Mouse (Mus musculus) embryonic fibroblast, embryonic 13.5 days (primary cell): ENCODE measurements around the gene Serac1. TPM values are rescaled to one million over a fixed set of nuclear protein-coding genes. Genes with fewer than 3 reads are reported as not detected.

Experiments
- H3K27ac ChIP-seq: 2 replicates; pipeline ENCODE4 v1.5.1; 2012; ENCODE audit warnings: low read length, control low read depth, inconsistent platforms; ENCODE audit not compliant: insufficient read depth
- H3K4me1 ChIP-seq: 2 replicates; pipeline ENCODE4 v1.6.1; 2011; ENCODE audit warnings: low read length; ENCODE audit not compliant: control insufficient read depth, insufficient read depth
- H3K4me3 ChIP-seq: 2 replicates; pipeline ENCODE4 v1.5.1; 2011; ENCODE audit warnings: mild to moderate bottlenecking, control low read depth, low read length; ENCODE audit not compliant: insufficient read depth
- CTCF ChIP-seq: IDR thresholded peaks from 2 replicates; pipeline ENCODE4 v1.5.1; 2011; ENCODE audit warnings: mild to moderate bottlenecking, control low read depth, low read length, moderate library complexity, borderline replicate concordance; ENCODE audit not compliant: insufficient read depth
- POLR2A ChIP-seq: IDR thresholded peaks from 2 replicates; pipeline ENCODE4 v1.6.1; 2011; ENCODE audit warnings: low read depth, mild to moderate bottlenecking, control low read depth, low read length, moderate library complexity
- polyA plus RNA-seq: library from polyadenylated mRNA; stranded (reverse); fragments of >200 nt; gene quantifications from 2 replicates; pipeline ENCODE4 v1.2.4, GENCODE M21; 2011; ENCODE audit warnings: low read depth; ENCODE audit not compliant: missing spikeins, insufficient read length

Gene Serac1
- polyA plus RNA-seq, 1 experiment = 4.7 TPM

DNA sequence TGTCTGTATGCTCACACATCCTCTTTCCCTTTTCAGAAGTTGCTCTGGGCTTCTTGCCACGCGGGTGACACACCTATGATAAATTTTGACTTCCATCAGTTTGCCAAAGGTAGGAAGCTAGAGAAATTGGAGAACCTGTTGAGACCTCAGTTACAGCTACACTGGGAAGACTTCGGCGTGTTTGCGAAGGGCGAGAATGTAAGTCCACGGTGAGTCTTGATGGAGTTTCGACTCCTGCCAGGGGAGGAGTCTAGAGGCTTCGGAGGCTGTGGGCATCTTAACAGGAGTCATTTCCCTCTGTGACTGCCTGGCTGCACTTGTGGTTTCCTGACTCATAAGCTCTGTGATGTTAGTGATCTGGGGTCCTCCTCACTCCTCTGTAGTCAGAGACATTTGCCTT lies 71.6 kb downstream of the Serac1 start:
- H3K4me3 ChIP-seq = no peak overlapping the region
- peak overlapping the region; percentile 34 for H3K27ac ChIP-seq
- H3K4me1 ChIP-seq = peaks cover 22% of the 10 kb centered on the region
- no peak for TF ChIP-seq POLR2A
- TF ChIP-seq CTCF = no peak

DNA sequence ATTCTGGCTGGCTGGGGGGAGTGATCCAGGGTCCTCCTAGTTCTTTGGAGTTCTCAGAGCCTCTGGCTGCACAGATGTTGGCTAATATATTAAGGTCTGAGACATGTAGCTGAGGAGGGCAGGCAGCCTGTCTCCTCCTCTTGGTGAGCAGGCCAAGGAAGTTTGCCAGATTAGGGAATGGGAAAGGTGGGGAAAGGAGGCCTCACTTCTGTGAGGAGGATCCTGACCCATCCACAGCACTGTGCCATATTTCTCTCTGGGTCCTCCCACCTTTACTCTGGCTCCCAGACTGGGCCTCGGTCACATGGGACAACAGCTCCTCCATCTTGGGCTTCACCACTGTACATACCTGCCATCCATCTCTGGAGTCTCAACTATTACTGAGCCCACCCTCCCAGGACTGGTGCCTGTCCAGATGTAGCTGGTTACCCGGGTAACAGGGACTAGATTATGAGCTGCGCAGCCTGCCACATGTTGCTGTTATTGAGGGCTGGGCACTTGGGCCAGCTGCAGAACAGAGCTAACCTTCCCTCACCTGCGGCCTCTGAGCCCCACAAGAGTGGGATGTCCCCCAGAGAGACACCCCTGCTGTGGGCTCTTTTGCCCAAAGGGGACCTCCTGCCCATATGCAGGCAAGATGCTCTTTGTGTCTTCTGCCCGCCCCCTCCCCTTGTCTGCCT lies 72.3 kb downstream of the Serac1 start:
- no peak overlapping the region for H3K4me3 ChIP-seq
- TF ChIP-seq CTCF (no peak), POLR2A (no peak)
- H3K27ac ChIP-seq = peak overlapping the region; percentile 34
- H3K4me1 ChIP-seq = peaks cover 24% of the 10 kb centered on the region

DNA sequence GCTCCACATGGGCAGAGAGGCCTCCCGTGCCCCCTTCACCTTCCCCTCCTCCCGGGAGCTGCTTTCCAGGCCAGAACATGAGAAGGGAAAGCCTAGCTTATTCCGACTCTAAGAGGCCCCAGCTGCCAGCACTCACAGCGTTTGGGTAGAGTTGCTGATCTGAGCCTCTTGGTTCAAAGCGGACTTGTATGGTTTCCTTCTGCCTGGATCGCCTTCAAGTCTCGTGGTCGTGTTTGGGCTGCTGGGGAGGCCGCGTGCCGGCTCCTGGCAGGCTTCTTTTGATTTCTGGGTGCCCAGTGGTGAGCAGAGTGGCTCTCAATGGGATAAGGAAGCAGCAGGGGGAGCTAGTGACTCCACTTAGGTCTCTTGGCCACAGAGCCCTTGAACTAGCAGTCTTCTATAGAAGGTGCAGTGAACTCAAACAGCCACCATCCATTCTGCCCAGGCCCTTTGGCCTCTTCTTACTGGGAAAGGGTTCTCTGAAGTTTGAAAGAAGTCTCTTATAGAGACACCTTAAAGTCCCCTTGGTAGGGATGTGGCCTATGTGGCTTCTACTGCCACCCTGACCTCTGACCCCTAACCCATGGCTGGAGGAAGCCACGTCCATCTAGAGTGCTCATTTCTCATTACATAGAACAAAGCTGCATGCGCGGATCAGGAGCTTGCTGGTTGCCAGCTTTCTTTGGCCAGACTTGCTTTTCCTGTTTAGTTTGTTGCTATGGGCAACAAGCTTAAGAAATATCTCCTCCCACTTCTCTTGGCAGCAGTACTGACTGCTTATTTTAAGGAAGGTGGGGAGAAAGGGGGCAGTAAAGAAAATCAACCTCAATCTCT lies 73.7 kb downstream of the Serac1 start:
- H3K4me3 ChIP-seq = no peak overlapping the region
- H3K27ac ChIP-seq = peak overlapping the region; percentile 49
- H3K4me1 ChIP-seq = peaks cover 30% of the 10 kb centered on the region
- TF ChIP-seq POLR2A (no peak), CTCF (no peak)

DNA sequence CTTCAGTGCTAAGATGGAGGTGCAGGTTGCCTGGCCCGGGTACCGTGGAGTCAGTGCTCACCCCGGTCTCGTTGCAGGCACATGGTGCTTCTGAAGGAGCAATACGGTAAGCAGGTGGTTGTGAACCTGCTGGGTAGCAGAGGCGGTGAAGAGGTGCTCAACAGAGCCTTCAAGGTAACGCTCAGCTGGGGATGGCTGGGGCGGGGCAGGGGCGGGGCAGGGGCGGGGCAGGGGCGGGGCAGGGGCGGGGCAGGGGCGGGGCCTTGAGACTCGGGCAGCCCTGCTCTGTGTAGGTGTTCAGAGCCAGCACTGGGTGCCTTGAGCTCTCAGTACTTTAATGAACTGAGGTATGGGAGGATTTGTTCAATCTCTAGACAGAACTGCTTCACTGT lies 74.3 kb downstream of the Serac1 start:
- TF ChIP-seq CTCF = no peak
- 0 out of 2 replicates have a peak, but pooled peaks have one; percentile 9 for TF ChIP-seq POLR2A
- H3K4me3 ChIP-seq = no peak overlapping the region
- H3K4me1 ChIP-seq = peaks cover 30% of the 10 kb centered on the region
- H3K27ac ChIP-seq = peak overlapping the region; percentile 49

DNA sequence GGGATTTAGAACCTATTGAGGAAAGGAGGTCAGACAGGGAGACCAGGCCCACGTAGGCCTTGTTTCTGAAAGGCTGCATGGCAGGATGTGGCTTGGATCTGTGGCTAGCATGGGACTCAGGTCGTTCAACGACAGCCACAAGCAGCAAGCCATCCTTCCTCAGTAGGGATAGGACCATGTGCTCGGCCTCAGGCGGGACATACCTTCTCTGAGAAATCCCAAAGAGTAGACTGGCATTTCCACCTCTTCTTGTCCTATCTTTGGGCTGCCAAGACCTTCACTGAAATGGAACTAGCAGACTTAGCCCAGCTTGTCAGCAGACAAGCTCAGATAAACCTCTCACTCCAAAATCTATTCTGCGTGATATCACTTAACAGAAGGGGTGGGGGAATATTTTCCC lies 75.9 kb downstream of the Serac1 start:
- TF ChIP-seq CTCF = no peak
- no peak for TF ChIP-seq POLR2A
- peaks cover 29% of the 10 kb centered on the region for H3K4me1 ChIP-seq

DNA sequence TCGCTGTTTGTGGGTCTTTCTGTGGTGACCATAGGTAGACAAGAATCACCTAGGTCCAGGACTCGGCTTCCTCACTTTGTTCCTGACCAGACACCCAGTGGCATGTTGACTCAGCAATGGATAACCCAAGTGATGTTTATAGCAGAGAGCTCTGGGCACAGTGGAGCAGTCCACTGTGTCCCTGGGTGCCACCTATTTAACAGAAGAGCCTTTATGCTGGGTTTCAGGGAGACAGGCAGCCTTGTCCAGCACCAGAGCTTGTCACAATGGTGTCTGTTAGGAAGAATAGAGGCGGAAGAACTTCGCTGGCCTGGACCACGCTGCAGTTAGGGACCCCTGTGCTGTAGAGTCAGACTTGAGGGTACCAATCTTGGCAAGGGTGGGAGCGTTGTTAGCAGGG lies 77.0 kb downstream of the Serac1 start:
- Histone ChIP-seq H3K4me3 (no peak overlapping the region), H3K4me1 (peaks cover 18% of the 10 kb centered on the region), H3K27ac (no peak overlapping the region)
- TF ChIP-seq CTCF = no peak
- TF ChIP-seq POLR2A = no peak

More for the DNA sequence above, 75.9 kb downstream of the Serac1 start:
- no peak overlapping the region for H3K27ac ChIP-seq
- no peak overlapping the region for H3K4me3 ChIP-seq

DNA sequence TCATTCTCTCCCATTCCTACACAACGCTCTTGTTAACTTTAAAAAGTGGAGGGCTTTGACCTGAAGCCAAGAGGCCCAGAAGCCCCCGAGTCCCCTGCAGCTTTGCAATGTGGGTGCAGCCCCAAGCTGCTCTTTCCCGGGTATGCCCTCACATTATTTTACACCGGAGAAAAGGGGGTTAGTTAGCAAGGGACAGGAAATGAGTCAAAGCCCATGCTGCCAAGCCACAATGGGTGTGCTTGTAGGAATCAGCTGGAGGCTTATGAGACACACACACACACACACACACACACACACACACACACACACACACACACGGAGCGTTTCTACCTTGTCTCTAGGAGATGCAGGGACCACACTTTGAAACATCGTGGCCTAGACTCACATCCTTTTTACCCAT lies 77.7 kb downstream of the Serac1 start:
- Histone ChIP-seq H3K4me3 (no peak overlapping the region), H3K4me1 (peaks cover 19% of the 10 kb centered on the region), H3K27ac (peak overlapping the region; percentile 74)
- TF ChIP-seq CTCF (no peak), POLR2A (no peak)

DNA sequence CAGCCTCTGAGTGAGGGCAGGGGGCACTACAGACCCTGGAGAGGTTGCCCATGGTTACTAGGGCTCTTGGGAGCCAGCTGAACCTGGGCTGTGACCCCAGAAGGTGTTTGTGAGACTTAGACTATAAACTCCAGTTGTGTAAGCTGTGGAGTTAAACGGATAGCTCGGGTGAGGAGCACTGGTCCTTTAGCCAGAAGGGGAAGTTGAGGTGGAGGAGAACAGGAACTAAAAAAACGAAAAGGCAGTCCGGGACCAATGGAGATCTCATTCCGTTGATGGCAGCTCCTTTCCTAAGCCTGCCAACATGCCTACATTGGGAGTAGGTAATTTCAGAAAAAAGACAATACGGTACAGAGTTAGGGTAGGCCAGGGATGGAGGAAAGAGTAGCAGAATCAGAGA lies 78.2 kb downstream of the Serac1 start:
- TF ChIP-seq CTCF = no peak
- no peak for TF ChIP-seq POLR2A
- peak overlapping the region; percentile 74 for H3K27ac ChIP-seq
- H3K4me1 ChIP-seq = peaks cover 17% of the 10 kb centered on the region
- no peak overlapping the region for H3K4me3 ChIP-seq

DNA sequence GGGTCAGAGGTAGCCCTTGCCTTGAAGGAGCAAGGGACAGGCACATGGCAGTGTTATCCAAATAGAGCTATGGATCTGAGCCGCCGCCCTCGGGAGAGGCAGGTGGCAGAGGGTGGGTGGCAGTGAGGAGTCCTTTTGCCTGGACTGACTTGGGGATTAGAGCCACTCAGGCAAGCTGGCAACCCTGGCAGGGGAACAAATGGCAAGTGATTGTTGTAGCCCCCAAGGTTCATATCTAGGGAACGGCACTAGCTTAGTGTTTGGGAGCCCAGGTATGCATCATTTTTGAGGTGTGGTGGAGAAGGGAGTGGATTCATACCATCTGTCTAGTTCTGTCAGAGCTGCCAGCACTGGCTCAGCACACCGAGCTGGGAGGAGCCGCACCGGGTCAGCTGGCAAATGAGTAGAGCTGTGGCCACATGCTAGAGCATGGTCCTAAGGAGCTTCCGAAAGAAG lies 78.6 kb downstream of the Serac1 start:
- Histone ChIP-seq H3K4me3 (no peak overlapping the region), H3K4me1 (peaks cover 14% of the 10 kb centered on the region), H3K27ac (peak overlapping the region; percentile 74)
- no peak for TF ChIP-seq POLR2A
- no peak for TF ChIP-seq CTCF

DNA sequence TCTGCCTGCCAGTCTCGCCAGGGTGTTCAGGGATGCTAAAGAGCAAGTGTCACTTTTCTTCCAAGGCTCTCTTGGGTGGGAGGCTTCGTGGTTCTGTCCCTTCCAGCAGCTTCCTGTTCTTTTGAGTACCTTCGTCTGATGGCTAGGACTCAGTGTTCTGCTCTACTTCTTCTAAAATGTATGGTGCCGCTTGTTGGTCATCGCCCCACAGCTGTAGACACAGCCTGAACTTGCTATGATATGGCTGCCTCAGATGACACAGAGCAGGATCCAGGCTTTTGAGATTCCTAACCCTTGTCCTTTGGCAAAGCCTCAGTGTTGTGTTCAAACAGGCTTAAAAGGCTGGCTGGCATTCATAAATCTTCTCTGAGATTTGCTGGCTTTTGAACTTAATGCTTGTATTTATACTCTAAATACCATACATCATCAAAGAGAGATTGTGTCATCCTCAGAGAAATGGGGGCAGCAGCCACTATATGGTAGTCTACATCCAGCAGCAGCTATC lies 80.5 kb downstream of the Serac1 start:
- Histone ChIP-seq H3K4me1 (peaks cover 17% of the 10 kb centered on the region), H3K27ac (no peak overlapping the region), H3K4me3 (no peak overlapping the region)
- TF ChIP-seq CTCF (no peak), POLR2A (no peak)
